Mouse (Mus musculus): ENCODE data around the gene Ctnnbip1. TPM values are rescaled to one million over a fixed set of nuclear protein-coding genes. Genes with fewer than 3 reads are reported as not detected.
A peak's percentile ranks its signal among the peaks of the same experiment; 100 is the strongest.

The Ctnnbip1 gene
- polyA plus RNA-seq, 1 experiment from 2014 or later, result 75.6 TPM

DNA sequence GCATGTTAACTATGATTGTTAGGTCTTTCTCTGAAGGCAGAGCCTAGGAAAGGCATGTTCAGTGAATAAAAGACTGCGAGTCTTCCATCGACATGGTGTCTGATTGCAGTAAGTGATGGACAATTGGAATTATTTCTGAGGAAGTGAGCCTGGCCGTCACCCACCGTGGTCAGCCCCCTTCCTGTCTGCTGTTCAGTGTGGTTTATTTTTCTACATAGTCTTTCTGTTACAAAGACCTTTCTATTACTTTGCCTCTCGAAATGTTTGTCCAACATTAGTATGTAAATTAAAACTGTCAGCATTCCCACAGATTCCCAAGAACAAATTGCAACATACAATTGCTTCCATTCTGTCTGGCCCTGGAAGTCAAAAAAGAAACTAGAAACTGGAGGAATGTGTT is 18.2 kb upstream of the Ctnnbip1 start:
- 72% methylated on average over 5 of the region's 5 CpGs for WGBS
- Histone ChIP-seq H3K9me3 (no peaks in the 10 kb centered on the region), H3K9ac (no peak overlapping the region), H3K36me3 (peaks cover 44% of the 10 kb centered on the region), H3K27me3 (replicated peaks) (no peaks in the 10 kb centered on the region), H3K4me2 (replicated peaks) (no peak overlapping the region), H3K4me3 (no peak overlapping the region), H3K27ac (no peak overlapping the region), H3K4me1 (peaks cover 10% of the 10 kb centered on the region)
- ATAC-seq (ENCODE audit: low FRiP score, low read depth), result no peak

DNA sequence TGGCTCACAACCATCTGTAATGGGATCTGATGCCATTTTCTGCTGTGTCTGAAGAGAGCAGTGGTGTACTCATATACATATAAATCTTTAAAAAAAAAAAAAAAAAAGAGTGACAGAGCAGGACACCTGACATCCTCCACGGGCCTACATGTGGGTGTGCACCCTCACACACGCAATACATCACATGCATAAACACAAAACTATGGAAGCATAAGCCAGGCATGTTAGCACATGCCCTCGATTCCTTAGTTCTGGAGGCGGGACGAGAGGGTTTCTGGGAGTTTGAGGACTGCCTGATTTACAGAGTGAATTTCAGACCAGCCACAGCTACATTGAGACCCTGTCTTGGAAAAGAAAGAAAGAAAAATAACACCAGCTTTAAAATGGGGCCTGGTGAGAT is 13.7 kb upstream of the Ctnnbip1 start:
- H3K27me3 ChIP-seq (replicated peaks), result no peaks in the 10 kb centered on the region
- WGBS, result 77% methylated on average over 5 of the region's 5 CpGs
- H3K27ac ChIP-seq, result no peak overlapping the region
- H3K9ac ChIP-seq, result no peak overlapping the region
- no peaks in the 10 kb centered on the region for H3K9me3 ChIP-seq
- H3K4me1 ChIP-seq, result no peaks in the 10 kb centered on the region
- H3K4me3 ChIP-seq, result no peak overlapping the region
- ATAC-seq (ENCODE audit: low FRiP score, low read depth), result no peak
- H3K36me3 ChIP-seq, result peaks cover 16% of the 10 kb centered on the region
- no peak overlapping the region for H3K4me2 ChIP-seq (replicated peaks)

DNA sequence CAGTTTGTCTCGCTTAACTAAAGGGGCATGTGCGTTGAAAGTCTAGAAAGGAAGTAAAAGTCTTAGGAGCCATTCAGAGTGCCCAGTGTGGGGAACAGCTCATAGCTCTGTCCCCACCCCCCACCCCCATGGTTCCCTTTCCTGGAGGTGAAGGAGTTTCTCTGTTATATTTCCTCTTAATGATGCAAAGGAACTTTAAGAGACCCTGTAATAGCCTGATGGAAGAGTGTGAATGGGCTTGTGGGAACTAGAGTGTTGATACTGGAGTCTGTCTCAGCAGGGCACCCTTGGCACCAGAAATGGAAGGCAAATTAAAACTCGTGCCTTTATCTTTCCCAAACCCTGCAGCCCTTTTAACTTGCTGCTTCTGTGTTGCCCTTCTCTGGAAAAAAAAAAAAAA is 13.2 kb upstream of the Ctnnbip1 start:
- no peak for ATAC-seq (ENCODE audit: low FRiP score, low read depth)
- H3K4me1 ChIP-seq, result no peaks in the 10 kb centered on the region
- H3K27me3 ChIP-seq (replicated peaks), result no peaks in the 10 kb centered on the region
- H3K9ac ChIP-seq, result no peak overlapping the region
- no peak overlapping the region for H3K4me2 ChIP-seq (replicated peaks)
- WGBS, result 13% methylated on average over 3 of the region's 3 CpGs
- no peaks in the 10 kb centered on the region for H3K9me3 ChIP-seq
- no peak overlapping the region for H3K4me3 ChIP-seq
- peaks cover 12% of the 10 kb centered on the region; the same call in 1 of the 2 replicates for H3K36me3 ChIP-seq
- no peak overlapping the region for H3K27ac ChIP-seq

DNA sequence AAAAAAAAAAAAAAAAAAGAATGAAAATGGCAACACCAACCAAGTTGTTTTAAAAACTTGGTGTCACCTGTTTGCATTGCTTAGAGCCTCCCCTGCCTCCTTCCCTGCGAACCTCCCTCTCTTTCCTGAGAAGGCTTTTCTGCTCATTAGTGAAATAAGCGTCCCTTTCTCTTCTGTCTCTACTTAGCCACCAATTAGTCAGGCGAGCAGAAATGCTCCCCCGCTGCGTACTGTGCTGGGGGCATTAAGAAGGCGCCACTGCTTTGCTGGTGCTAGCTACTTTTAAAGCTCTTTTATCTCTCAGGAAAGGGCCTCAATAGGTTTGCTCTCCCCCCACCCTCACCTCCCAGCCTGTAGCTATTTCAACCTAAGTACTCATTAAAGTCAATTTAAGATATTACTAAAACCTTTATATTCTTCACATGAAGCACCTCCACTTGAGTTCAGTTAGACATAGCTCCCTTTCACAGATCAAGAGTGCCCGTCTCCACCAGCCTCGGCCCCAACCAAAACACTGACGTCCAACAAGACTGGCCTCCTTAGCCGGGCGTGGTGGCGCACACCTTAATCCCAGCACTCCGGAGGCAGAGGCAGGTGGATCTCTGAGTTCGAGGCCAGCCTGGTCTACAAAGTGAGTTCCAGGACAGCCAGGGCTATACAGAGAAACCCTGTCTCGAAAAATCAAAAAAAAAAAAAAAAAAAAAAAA is 12.6 kb upstream of the Ctnnbip1 start:
- Histone ChIP-seq H3K36me3 (peaks cover 8% of the 10 kb centered on the region; the same call in 1 of the 2 replicates), H3K4me3 (no peak overlapping the region), H3K27me3 (replicated peaks) (no peaks in the 10 kb centered on the region), H3K4me2 (replicated peaks) (no peak overlapping the region), H3K27ac (no peak overlapping the region), H3K4me1 (no peaks in the 10 kb centered on the region), H3K9me3 (no peaks in the 10 kb centered on the region), H3K9ac (no peak overlapping the region)
- no peak for ATAC-seq (ENCODE audit: low FRiP score, low read depth)
- WGBS, result 60% methylated on average over 15 of the region's 15 CpGs

DNA sequence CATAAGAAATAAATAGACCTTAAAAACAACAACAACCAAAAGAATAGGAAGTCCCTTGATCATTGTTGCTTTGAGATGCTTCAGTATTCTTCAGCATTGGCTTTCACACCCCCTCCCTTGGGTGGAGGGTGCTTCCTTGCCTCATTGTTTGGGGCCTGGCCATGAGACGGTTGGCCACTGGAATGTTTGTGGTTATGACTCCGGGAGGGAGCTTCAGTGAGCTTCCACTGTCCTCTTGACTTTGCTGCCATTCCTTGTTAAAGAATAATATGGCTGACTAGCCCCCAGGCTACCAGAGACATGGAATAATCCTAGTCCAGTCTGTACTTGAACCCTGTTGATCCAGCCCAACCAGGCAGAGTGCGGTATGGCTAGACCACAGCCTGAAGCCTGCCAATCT is 11.1 kb upstream of the Ctnnbip1 start:
- Histone ChIP-seq H3K9me3 (no peaks in the 10 kb centered on the region), H3K36me3 (peaks cover 3% of the 10 kb centered on the region; the same call in 1 of the 2 replicates), H3K27ac (no peak overlapping the region), H3K4me2 (replicated peaks) (no peak overlapping the region), H3K27me3 (replicated peaks) (no peaks in the 10 kb centered on the region), H3K4me3 (no peak overlapping the region), H3K4me1 (0 out of 2 replicates have a peak, but pooled peaks cover 4% of the 10 kb centered on the region), H3K9ac (no peak overlapping the region)
- 85% methylated on average over 3 of the region's 3 CpGs for WGBS
- no peak for ATAC-seq (ENCODE audit: low FRiP score, low read depth)

DNA sequence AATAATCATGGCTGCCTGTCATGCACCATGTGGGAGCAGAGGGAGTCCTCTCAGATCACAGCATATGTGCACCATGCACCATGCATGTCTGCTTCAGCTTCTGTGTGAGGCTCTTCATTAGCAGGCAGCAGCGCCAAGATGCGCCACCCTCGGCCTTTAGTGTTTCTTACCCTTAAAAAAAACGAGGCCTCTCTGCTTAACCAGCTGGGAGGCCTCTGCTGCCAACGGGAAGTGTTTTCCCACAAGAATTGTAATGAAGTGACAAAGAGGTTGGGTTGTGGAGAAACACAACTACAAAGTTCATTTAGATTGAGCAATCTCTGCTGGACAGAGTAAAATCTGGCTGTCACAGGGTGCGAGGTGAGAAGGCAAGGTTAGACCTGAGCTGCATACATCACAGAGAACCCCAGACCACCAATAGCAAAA is 6.8 kb upstream of the Ctnnbip1 start:
- Histone ChIP-seq H3K27ac (no peak overlapping the region), H3K9me3 (no peaks in the 10 kb centered on the region), H3K4me1 (0 out of 2 replicates have a peak, but pooled peaks cover 4% of the 10 kb centered on the region), H3K27me3 (replicated peaks) (no peaks in the 10 kb centered on the region), H3K36me3 (no peaks in the 10 kb centered on the region), H3K9ac (no peak overlapping the region), H3K4me3 (no peak overlapping the region), H3K4me2 (replicated peaks) (no peak overlapping the region)
- 51% methylated on average over 6 of the region's 6 CpGs for WGBS
- no peak for ATAC-seq (ENCODE audit: low FRiP score, low read depth)

DNA sequence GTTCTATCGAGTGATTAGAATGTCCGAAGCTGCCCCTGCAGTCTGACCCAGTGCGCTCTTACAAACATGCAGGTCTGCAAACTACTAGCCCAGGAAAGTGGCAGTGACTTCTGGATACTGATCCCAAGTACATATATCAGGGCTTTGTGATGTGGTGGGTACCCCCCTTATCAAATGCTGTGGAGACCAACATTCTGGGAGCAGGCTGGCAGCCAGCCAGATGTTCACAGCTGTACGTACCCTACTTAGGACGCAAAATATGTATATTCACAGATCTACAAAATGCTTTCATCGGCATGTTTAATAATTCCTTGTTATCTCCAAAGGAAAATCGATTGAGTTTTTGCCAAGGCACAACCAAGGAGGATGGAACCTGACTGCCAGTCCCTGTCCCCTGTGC is 6.0 kb upstream of the Ctnnbip1 start:
- H3K4me3 ChIP-seq, result no peak overlapping the region
- H3K27ac ChIP-seq, result no peak overlapping the region
- no peaks in the 10 kb centered on the region for H3K36me3 ChIP-seq
- no peak overlapping the region for H3K9ac ChIP-seq
- H3K4me2 ChIP-seq (replicated peaks), result no peak overlapping the region
- no peaks in the 10 kb centered on the region for H3K9me3 ChIP-seq
- ATAC-seq (ENCODE audit: low FRiP score, low read depth), result no peak
- H3K4me1 ChIP-seq, result 0 out of 2 replicates have a peak, but pooled peaks cover 4% of the 10 kb centered on the region
- no peaks in the 10 kb centered on the region for H3K27me3 ChIP-seq (replicated peaks)
- 92% methylated on average over 7 of the region's 7 CpGs for WGBS

DNA sequence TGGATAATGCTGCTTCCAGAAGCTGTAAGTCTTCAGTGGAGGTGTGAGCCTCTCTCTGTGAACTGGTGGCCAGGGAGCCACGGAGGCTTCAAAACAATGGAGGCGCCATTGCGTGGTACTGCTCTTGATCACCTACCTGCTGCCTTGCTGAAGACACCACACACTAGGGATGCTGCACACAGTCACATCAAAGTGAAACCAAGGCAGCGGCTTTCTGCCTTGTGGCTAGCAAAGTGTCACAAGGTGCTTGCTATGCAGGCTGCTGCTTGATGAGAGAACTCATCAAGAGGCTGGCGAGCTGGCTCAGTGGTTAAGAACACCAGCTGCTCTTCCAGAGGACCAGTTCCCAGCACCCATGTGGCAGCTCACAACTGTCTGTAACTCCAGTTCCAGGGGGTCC is 2.3 kb upstream of the Ctnnbip1 start:
- WGBS, result 90% methylated on average over 5 of the region's 5 CpGs
- H3K9me3 ChIP-seq, result no peaks in the 10 kb centered on the region
- no peaks in the 10 kb centered on the region for H3K36me3 ChIP-seq
- H3K4me1 ChIP-seq, result peaks cover 19% of the 10 kb centered on the region
- H3K4me2 ChIP-seq (replicated peaks), result no peak overlapping the region
- H3K27me3 ChIP-seq (replicated peaks), result no peaks in the 10 kb centered on the region
- H3K9ac ChIP-seq, result no peak overlapping the region
- no peak for ATAC-seq (ENCODE audit: low FRiP score, low read depth)
- H3K4me3 ChIP-seq, result no peak overlapping the region
- H3K27ac ChIP-seq, result no peak overlapping the region

DNA sequence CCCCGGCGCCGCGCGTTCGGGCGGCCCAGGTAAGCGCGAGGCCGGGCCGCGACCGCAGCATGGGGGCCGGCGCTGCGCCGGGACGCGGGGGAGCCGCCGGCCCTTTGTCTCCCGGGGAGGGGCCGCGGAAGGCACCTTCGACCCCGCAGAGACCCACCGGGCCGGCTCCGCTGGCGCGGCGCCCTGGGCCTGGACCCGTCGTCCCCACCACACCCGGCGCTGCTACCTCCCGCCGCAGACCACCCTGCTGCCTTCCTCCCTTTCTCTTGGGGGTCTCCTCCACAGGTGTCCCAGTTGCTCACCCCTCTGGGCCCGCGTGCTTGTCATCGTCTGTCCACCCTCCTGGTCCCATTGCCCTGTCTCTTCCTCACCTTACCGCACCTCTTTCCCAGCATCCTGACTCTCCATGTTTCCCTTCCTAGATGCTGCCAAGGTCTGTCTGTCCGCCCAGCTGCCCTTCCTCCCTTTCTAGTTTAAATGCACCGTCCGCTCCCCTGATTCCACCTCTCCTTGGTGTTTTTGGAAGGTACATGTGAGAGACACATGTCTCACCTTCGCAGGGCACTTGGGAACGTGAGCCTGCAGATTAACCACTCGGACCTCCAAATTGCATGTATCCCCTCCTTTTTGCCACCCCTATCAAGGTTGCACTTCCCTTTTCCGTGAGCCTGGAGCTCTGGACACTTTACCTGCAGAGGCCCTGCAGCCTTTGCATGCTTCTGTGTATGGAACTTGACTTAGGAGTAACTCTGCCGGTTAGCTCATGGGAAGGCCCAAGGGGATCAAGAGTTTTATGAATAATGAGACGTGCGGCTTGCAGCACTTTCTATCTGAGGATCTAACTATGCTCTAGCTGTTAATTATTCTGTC is 550 bp downstream of the Ctnnbip1 start:
- Histone ChIP-seq H3K9me3 (no peaks in the 10 kb centered on the region), H3K4me1 (peaks cover 15% of the 10 kb centered on the region), H3K9ac (peak overlapping the region; percentile 90), H3K4me3 (peak overlapping the region; percentile 88), H3K27ac (no peak overlapping the region), H3K27me3 (replicated peaks) (no peaks in the 10 kb centered on the region), H3K36me3 (no peaks in the 10 kb centered on the region), H3K4me2 (replicated peaks) (peak overlapping the region; percentile 82)
- peak; percentile 61 for ATAC-seq (ENCODE audit: low FRiP score, low read depth)
- WGBS, result 5% methylated on average over 32 of the region's 52 CpGs

DNA sequence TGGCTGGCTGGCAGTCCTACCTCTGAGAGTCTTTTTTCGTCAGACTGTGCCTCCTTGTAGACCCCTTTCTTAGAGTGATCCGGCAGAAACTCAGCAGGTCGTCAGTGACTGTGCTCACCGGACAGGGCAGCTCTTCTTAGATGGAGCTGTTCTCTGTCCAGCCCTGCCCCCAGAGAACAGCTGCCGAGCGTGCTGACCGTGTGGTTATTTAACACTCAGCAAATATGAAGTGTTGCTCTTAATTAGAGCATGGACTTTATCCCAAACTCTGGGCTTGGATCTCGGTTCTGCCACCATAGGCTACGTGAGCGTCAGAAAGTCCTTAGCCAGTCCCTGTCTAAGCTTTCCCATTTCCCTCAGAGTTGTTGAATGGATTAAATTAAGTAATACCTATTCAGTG is 3.2 kb downstream of the Ctnnbip1 start:
- WGBS, result 80% methylated on average over 10 of the region's 10 CpGs

DNA sequence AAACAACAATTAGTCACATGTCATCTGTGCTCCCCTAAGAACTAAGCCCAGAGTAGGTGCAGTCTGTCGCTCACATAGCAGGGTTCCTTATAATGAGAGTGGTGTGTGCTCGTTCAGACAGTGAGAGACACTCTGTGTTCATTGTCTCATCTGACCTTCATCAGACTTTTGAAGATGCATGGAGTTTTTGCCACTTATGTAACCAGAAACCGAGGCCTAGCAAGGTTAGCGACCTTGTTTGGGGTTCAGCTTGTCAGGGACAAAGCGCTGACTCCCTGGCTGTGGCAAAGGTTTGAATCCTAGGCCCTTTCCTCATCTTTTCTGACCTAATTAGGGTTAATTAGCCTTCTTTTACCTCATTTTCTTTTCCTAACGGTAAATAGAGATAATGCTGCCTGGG is 5.9 kb downstream of the Ctnnbip1 start:
- Histone ChIP-seq H3K4me1 (peaks cover 21% of the 10 kb centered on the region), H3K9me3 (no peaks in the 10 kb centered on the region), H3K27me3 (replicated peaks) (no peaks in the 10 kb centered on the region), H3K9ac (no peak overlapping the region), H3K36me3 (no peaks in the 10 kb centered on the region), H3K4me3 (no peak overlapping the region), H3K4me2 (replicated peaks) (no peak overlapping the region), H3K27ac (no peak overlapping the region)
- no peak for ATAC-seq (ENCODE audit: low FRiP score, low read depth)
- WGBS, result 83% methylated on average over 6 of the region's 6 CpGs

More for the DNA sequence above, 3.2 kb downstream of the Ctnnbip1 start:
- Histone ChIP-seq H3K36me3 (no peaks in the 10 kb centered on the region), H3K4me3 (no peak overlapping the region), H3K9ac (no peak overlapping the region), H3K4me2 (replicated peaks) (no peak overlapping the region), H3K9me3 (no peaks in the 10 kb centered on the region), H3K27me3 (replicated peaks) (no peaks in the 10 kb centered on the region), H3K27ac (no peak overlapping the region), H3K4me1 (peaks cover 18% of the 10 kb centered on the region)
- ATAC-seq (ENCODE audit: low FRiP score, low read depth), result no peak

DNA sequence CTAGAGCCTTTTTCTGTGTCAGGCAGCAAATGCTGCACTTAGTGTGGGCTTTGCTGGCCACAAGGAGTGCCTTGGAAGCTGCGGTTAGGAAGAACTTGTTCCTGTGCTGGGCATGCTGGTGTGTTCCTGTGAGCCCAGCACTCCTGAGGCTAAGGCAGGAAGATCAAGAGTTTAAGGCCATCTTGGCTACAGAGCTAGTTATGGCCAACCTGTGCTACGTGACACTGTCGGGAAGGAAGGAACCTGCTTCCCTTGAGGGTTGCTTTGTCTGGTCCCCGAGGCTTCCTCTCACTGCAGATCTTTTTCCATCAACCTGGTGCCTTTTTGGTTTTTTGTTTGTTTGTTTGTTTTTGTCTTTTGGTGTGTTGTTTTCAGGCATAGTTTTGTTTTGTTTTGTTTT is 7.1 kb downstream of the Ctnnbip1 start:
- WGBS, result 89% methylated on average over 4 of the region's 4 CpGs
- ATAC-seq (ENCODE audit: low FRiP score, low read depth), result no peak
- H3K9me3 ChIP-seq, result no peaks in the 10 kb centered on the region
- H3K4me3 ChIP-seq, result no peak overlapping the region
- H3K4me2 ChIP-seq (replicated peaks), result no peak overlapping the region
- no peaks in the 10 kb centered on the region for H3K36me3 ChIP-seq
- H3K4me1 ChIP-seq, result peaks cover 21% of the 10 kb centered on the region
- H3K27ac ChIP-seq, result no peak overlapping the region
- H3K9ac ChIP-seq, result no peak overlapping the region
- H3K27me3 ChIP-seq (replicated peaks), result no peaks in the 10 kb centered on the region

Measured in neural tube, embryonic 12.5 days (tissue).